Mouse (Mus musculus) MEL (cell line): ENCODE results near the gene Pstpip1.

Experiments
- KAT2A ChIP-seq: conservative IDR thresholded peaks from 2 replicates; pipeline ENCODE4 v1.6.1; 2012; ENCODE audit warnings: low read depth, low read length, improper control_type of control experiment, inconsistent platforms
- POLR2A ChIP-seq, 2 experiments: IDR thresholded peaks; 2 replicates each; pipeline ENCODE4 v1.6.1; 2011 to 2012; ENCODE audit warnings: low read length in 2 of 2, mild to moderate bottlenecking in 2 of 2, control low read depth in 1 of 2, improper control_type of control experiment in 1 of 2, low read depth in 1 of 2, moderate library complexity in 1 of 2; ENCODE audit not compliant: control insufficient read depth in 1 of 2, insufficient read depth in 1 of 2, poor library complexity in 1 of 2

- TF ChIP-seq POLR2A (IDR thresholded peaks at IDR 0.05; ENCODE audit: control insufficient read depth in 1 of 2, insufficient read depth in 1 of 2, low read depth in 1 of 2, low read length in 2 of 2, poor library complexity in 1 of 2) (no peak), KAT2A (no peak)
These were observed 28.8 kb downstream of the Pstpip1 start for GRCm38 (mm10) chr9:56118582-56118981.
